Mouse (Mus musculus): ENCODE data around the gene Arnt2. TPM values are rescaled to one million over a fixed set of nuclear protein-coding genes. Genes with fewer than 3 reads are reported as not detected.

The Arnt2 gene
- polyA plus RNA-seq, 2 experiments = 11.0 to 29.7 TPM

DNA sequence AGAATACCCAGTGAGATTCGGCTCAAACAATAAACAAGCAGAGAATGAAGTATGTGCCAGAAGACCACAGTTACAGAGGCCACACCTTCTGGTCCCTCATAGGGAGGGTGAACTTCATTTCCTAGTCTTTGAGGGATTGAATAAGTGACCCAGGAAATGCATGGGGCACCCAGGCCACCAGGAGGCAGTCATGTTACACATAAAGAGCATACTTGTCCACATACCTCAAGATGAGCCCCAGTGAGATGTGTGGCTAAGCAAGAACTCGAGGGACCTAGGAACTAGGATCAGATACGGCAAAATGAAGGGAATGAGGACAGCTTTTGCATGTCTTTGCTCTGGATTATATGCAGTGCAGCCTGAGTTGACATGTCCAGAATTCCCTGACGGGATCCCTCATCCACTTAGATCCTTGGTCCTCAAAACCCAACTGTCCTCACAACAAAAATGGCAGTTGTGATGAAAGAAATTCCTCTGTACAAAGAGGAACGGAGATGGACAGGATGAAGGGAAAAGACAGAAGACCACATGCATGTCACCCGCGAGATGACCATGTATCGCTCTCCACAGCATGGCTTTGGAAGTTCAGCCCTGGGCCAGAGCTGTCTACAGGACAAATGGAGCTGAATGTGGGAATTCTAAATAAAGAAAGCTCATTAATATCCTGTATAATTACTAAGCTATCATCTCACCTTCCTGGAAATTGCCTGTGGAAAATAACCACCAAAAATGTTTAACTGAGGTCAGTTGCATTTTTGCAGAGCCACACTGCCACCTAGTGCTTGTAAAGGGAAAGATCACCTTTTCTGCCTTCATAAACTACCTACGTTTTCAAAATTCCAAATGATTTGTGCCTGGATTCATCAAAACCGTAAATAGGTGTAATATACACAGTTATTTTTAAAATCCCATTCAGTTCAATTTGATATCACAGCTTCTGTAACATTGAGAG is 54.1 kb downstream of the Arnt2 start:
- WGBS = 68% methylated on average over 10 of the region's 10 CpGs
- ATAC-seq (ENCODE audit: low FRiP score, low read depth) = no peak

DNA sequence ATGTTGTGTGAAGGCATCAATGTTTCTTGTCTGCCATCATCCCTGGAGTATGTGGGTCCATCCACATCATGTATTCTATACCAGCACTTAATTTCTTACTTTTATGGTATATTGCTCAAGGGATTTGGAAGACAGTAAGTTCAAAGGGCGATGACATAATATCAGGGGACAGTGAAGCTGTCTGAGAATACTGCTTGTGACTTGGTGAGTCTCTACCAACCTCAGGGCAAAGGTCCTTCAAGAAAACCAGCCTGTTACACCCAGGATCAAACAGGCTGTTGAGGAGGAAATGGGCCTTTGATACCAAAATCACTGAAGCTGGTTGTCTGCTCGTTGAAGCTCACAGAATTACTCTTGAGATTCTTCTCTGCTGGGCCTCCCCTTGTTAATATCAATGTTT is 55.1 kb downstream of the Arnt2 start:
- H3K9ac ChIP-seq (ENCODE audit: low read depth, low read length, severe bottlenecking) = no peak overlapping the region
- H3K4me3 ChIP-seq (replicated peaks; ENCODE audit: low read length) = no peak overlapping the region
- no peak overlapping the region for H3K4me2 ChIP-seq (replicated peaks; ENCODE audit: low read depth, low read length, severe bottlenecking)
- no peak overlapping the region for H3K27ac ChIP-seq (replicated peaks; ENCODE audit: low read depth, low read length)
- no peaks in the 10 kb centered on the region for H3K27me3 ChIP-seq (ENCODE audit: control insufficient read depth, insufficient read depth, low read length)
- ATAC-seq (ENCODE audit: low FRiP score, low read depth) (no peak), DNase-seq (ENCODE audit: low spot score) (no peak)
- peaks cover 11% of the 10 kb centered on the region; the same call in 1 of the 2 replicates for H3K36me3 ChIP-seq (ENCODE audit: control insufficient read depth, insufficient read depth, low read length)
- no peak for TF ChIP-seq POLR2A (IDR thresholded peaks at IDR 0.05; ENCODE audit: borderline replicate concordance, extremely low read depth, insufficient read depth, insufficient read length)
- H3K4me1 ChIP-seq (ENCODE audit: control insufficient read depth, insufficient read depth, low read length) = no peaks in the 10 kb centered on the region
- WGBS = 83% methylated on average over 2 of the region's 2 CpGs
- no peaks in the 10 kb centered on the region for H3K9me3 ChIP-seq (ENCODE audit: control insufficient read depth, low read length)

More for the DNA sequence above, 54.1 kb downstream of the Arnt2 start:
- Histone ChIP-seq H3K27ac (replicated peaks; ENCODE audit: low read depth, low read length) (no peak overlapping the region), H3K9me3 (ENCODE audit: control insufficient read depth, low read length) (no peaks in the 10 kb centered on the region), H3K4me1 (ENCODE audit: control insufficient read depth, insufficient read depth, low read length) (no peaks in the 10 kb centered on the region), H3K4me3 (replicated peaks; ENCODE audit: low read length) (no peak overlapping the region), H3K36me3 (ENCODE audit: control insufficient read depth, insufficient read depth, low read length) (peaks cover 14% of the 10 kb centered on the region), H3K9ac (ENCODE audit: low read depth, low read length, severe bottlenecking) (no peak overlapping the region), H3K27me3 (ENCODE audit: control insufficient read depth, insufficient read depth, low read length) (no peaks in the 10 kb centered on the region), H3K4me2 (replicated peaks; ENCODE audit: low read depth, low read length, severe bottlenecking) (no peak overlapping the region)
- TF ChIP-seq POLR2A (IDR thresholded peaks at IDR 0.05; ENCODE audit: borderline replicate concordance, extremely low read depth, insufficient read depth, insufficient read length) = no peak
- peak; percentile 29 for DNase-seq (ENCODE audit: low spot score)

DNA sequence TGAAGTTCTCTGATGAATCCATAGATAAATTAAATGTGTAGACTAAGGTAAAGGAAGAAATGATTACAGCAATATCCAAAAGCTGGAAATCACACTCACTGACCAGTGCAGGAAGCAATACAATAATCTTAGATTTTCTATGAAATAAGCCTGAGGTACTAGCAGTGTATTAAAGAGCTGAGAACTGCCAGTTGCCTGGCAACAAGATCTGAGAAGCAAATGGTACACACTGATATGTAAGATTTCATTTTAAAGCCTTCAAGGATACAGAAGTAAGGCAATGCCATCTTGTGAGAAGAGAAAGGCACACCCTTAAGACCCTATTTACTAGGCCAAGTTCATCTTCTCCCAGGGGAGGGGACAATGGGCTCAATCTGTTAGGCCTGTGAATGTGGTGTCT is 59.4 kb downstream of the Arnt2 start:
- ATAC-seq (ENCODE audit: low FRiP score, low read depth) = no peak
- H3K9me3 ChIP-seq (ENCODE audit: control insufficient read depth, low read length) = no peaks in the 10 kb centered on the region
- H3K4me2 ChIP-seq (replicated peaks; ENCODE audit: low read depth, low read length, severe bottlenecking) = no peak overlapping the region
- DNase-seq (ENCODE audit: low spot score) = no peak
- no peak for TF ChIP-seq POLR2A (IDR thresholded peaks at IDR 0.05; ENCODE audit: borderline replicate concordance, extremely low read depth, insufficient read depth, insufficient read length)
- no peak overlapping the region for H3K4me3 ChIP-seq (replicated peaks; ENCODE audit: low read length)
- peaks cover 22% of the 10 kb centered on the region for H3K36me3 ChIP-seq (ENCODE audit: control insufficient read depth, insufficient read depth, low read length)
- no peaks in the 10 kb centered on the region for H3K4me1 ChIP-seq (ENCODE audit: control insufficient read depth, insufficient read depth, low read length)
- H3K9ac ChIP-seq (ENCODE audit: low read depth, low read length, severe bottlenecking) = no peak overlapping the region
- H3K27ac ChIP-seq (replicated peaks; ENCODE audit: low read depth, low read length) = no peak overlapping the region
- no peaks in the 10 kb centered on the region for H3K27me3 ChIP-seq (ENCODE audit: control insufficient read depth, insufficient read depth, low read length)

DNA sequence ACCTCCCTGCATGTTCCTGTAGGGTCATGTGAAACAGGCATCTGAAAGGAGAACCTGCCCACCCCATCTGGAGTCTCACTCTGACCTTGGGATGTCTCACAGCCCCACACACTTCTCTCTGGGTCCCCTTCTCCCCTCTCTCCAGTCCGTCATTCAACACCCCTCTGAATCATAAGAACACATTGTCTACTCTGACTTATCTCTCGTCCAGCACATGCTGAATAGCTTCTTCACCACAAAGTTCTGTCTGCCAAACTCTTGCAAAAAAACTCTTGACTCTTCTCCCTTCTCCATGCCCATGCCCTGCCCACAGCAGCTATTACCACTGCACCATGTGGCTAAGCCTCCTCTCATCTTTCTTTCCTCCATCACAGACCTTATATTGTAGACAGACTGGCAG is 60.0 kb downstream of the Arnt2 start:
- ATAC-seq (ENCODE audit: low FRiP score, low read depth) (no peak), DNase-seq (ENCODE audit: low spot score) (no peak)
- Histone ChIP-seq H3K36me3 (ENCODE audit: control insufficient read depth, insufficient read depth, low read length) (peaks cover 24% of the 10 kb centered on the region), H3K4me3 (replicated peaks; ENCODE audit: low read length) (no peak overlapping the region), H3K4me2 (replicated peaks; ENCODE audit: low read depth, low read length, severe bottlenecking) (no peak overlapping the region), H3K9me3 (ENCODE audit: control insufficient read depth, low read length) (no peaks in the 10 kb centered on the region), H3K4me1 (ENCODE audit: control insufficient read depth, insufficient read depth, low read length) (no peaks in the 10 kb centered on the region), H3K27me3 (ENCODE audit: control insufficient read depth, insufficient read depth, low read length) (no peaks in the 10 kb centered on the region), H3K9ac (ENCODE audit: low read depth, low read length, severe bottlenecking) (no peak overlapping the region), H3K27ac (replicated peaks; ENCODE audit: low read depth, low read length) (no peak overlapping the region)
- no peak for TF ChIP-seq POLR2A (IDR thresholded peaks at IDR 0.05; ENCODE audit: borderline replicate concordance, extremely low read depth, insufficient read depth, insufficient read length)
- WGBS = 85% methylated on average over 2 of the region's 2 CpGs

DNA sequence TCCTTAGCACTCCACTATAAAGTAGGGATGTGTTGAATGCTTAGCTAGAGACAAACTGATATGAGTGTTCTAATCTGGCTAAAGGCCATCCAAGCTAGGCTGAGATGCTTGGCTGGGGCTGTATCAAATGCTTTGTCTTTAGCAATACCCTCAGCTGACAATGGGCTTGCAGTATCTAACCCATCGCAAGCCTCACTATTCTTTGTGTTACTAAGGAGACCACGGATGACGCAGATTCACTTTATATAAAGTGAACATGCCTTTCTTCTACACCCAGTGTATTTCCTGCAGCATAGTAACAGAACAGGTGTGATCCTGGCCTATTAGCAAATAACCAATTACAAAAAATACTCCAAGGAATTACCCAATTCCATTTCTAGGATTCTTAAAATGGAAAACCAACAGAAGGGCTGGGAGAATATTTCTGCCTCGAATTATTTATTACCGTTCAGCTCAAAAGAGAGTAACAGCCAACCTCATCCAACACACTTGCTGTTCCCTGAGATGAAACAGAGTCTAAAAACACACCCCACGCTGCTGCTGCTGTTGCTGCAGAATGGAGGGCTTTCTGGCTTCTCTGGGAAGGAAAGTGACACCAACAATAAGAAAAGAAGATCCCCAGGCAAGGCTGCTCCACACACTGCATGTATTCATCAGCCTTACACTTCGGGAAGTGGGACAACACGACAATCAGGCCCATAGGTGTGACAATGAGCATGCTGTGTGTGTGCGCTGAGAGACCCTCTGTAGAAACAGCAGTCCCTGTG is 61.6 kb downstream of the Arnt2 start:
- H3K9ac ChIP-seq (ENCODE audit: low read depth, low read length, severe bottlenecking) = no peak overlapping the region
- no peaks in the 10 kb centered on the region for H3K4me1 ChIP-seq (ENCODE audit: control insufficient read depth, insufficient read depth, low read length)
- H3K27ac ChIP-seq (replicated peaks; ENCODE audit: low read depth, low read length) = no peak overlapping the region
- H3K36me3 ChIP-seq (ENCODE audit: control insufficient read depth, insufficient read depth, low read length) = peaks cover 33% of the 10 kb centered on the region
- H3K27me3 ChIP-seq (ENCODE audit: control insufficient read depth, insufficient read depth, low read length) = no peaks in the 10 kb centered on the region
- H3K9me3 ChIP-seq (ENCODE audit: control insufficient read depth, low read length) = peaks cover 2% of the 10 kb centered on the region; the same call in 1 of the 2 replicates
- DNase-seq (ENCODE audit: low spot score) (no peak), ATAC-seq (ENCODE audit: low FRiP score, low read depth) (no peak)
- no peak overlapping the region for H3K4me3 ChIP-seq (replicated peaks; ENCODE audit: low read length)
- WGBS = 92% methylated on average over 9 of the region's 9 CpGs
- H3K4me2 ChIP-seq (replicated peaks; ENCODE audit: low read depth, low read length, severe bottlenecking) = no peak overlapping the region
- no peak for TF ChIP-seq POLR2A (IDR thresholded peaks at IDR 0.05; ENCODE audit: borderline replicate concordance, extremely low read depth, insufficient read depth, insufficient read length)
